Mouse (Mus musculus) ES-E14 (cell line): ENCODE results near the gene Tgfbi.

ENCODE experiments used
- CHD2 ChIP-seq: IDR thresholded peaks from 2 replicates; pipeline ENCODE4 v1.6.1; 2014; ENCODE audit warnings: mild to moderate bottlenecking, low read depth, low read length, inconsistent platforms
- HCFC1 ChIP-seq: IDR thresholded peaks from 2 replicates; pipeline ENCODE4 v1.6.1; 2012; ENCODE audit warnings: low read length, inconsistent platforms, borderline replicate concordance; ENCODE audit not compliant: insufficient read depth
- MAFK ChIP-seq: IDR thresholded peaks from 2 replicates; pipeline ENCODE4 v1.6.1; 2014; ENCODE audit warnings: mild to moderate bottlenecking, low read depth, low read length, inconsistent platforms; ENCODE audit not compliant: insufficient read depth
- ZC3H11A ChIP-seq: IDR thresholded peaks from 2 replicates; pipeline ENCODE4 v1.6.1; 2012; ENCODE audit warnings: low read depth, mild to moderate bottlenecking, inconsistent platforms, low read length, borderline replicate concordance
- ZNF384 ChIP-seq: IDR thresholded peaks from 2 replicates; pipeline ENCODE4 v1.6.1; 2012; ENCODE audit warnings: low read depth, low read length, inconsistent platforms

DNA sequence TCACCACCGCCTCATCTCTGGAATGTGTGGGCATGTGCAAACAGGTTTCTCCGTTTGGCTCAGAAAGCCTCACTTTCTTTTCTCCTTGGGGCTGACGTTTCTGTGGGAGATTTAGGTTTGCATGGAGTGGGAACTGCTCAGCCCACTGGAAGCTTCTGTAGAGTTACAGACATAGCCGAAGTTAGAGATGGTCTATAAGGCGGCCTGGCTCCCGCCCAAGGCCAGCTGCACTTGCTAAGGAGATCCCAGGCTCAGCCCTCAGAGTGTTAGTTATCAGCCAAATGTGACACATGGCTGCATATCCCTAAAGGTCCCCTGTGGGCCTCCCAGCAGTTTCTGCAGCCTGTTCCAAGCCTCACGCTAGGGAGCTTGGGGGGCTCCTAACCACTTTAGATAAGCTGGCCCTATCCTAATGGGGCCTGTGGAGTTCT is 15.3 kb upstream of the Tgfbi start:
- TF ChIP-seq MAFK = no peak
- TF ChIP-seq CHD2 = no peak
- no peak for TF ChIP-seq HCFC1
- no peak for TF ChIP-seq ZNF384
- TF ChIP-seq ZC3H11A = no peak
